Mouse (Mus musculus) midbrain, embryonic 15.5 days (tissue): ENCODE data around the gene Tmprss12. TPM values are rescaled to one million over a fixed set of nuclear protein-coding genes. Genes with fewer than 3 reads are reported as not detected.

Experiments used
- ATAC-seq: fragments of 200-750 bp; cut with Nextera tagmentation; replicated peaks from 2 replicates; pipeline ENCODE4 v1.8.0; 2017; ENCODE audit warnings: moderate TSS enrichment
- H3K27ac ChIP-seq: fragments of 300-500 bp; sonication (generic); 2 replicates; pipeline ENCODE4 v1.5.1; 2015; ENCODE audit warnings: mild to moderate bottlenecking, inconsistent platforms
- H3K27me3 ChIP-seq: fragments of 300-500 bp; sonication (generic); replicated peaks from 2 replicates; pipeline ENCODE4 v1.6.1; 2015; ENCODE audit warnings: inconsistent platforms
- H3K36me3 ChIP-seq: fragments of 300-500 bp; sonication (generic); replicated peaks from 2 replicates; pipeline ENCODE4 v1.6.1; 2015; ENCODE audit warnings: inconsistent platforms
- H3K4me1 ChIP-seq: fragments of 300-500 bp; sonication (generic); 2 replicates; pipeline ENCODE4 v1.6.1; 2015; ENCODE audit warnings: inconsistent platforms
- H3K4me2 ChIP-seq: fragments of 300-500 bp; sonication (generic); 2 replicates; pipeline ENCODE4 v1.6.1; 2015; ENCODE audit warnings: inconsistent platforms, mild to moderate bottlenecking, moderate library complexity
- H3K4me3 ChIP-seq: fragments of 300-500 bp; sonication (generic); 2 replicates; pipeline ENCODE4 v1.5.1; 2015; ENCODE audit warnings: mild to moderate bottlenecking, inconsistent platforms
- H3K9ac ChIP-seq: fragments of 300-500 bp; sonication (generic); 2 replicates; pipeline ENCODE4 v1.6.1; 2015; ENCODE audit warnings: mild to moderate bottlenecking, inconsistent platforms
- H3K9me3 ChIP-seq: fragments of 300-500 bp; sonication (generic); 2 replicates; pipeline ENCODE4 v1.6.1; 2016; ENCODE audit warnings: inconsistent platforms
- WGBS: fragments of 180-500 bp; shearing (Covaris S2); methylation state at CpG from one replicate; pipeline ENCODE4 v1.1.7; 2015; ENCODE audit warnings: mixed read lengths; 5-methylcytosine and 5-hydroxymethylcytosine counted together
- polyA plus RNA-seq: library from polyadenylated mRNA; unstranded; fragments of >200 nt; fragmentation: Nextera tagmentation; extraction: Ambion mirVana; gene quantifications from 2 replicates; pipeline ENCODE4 v1.2.1, GENCODE M21; 2015

Gene Tmprss12
- polyA plus RNA-seq, result not detected in 2 replicates

DNA sequence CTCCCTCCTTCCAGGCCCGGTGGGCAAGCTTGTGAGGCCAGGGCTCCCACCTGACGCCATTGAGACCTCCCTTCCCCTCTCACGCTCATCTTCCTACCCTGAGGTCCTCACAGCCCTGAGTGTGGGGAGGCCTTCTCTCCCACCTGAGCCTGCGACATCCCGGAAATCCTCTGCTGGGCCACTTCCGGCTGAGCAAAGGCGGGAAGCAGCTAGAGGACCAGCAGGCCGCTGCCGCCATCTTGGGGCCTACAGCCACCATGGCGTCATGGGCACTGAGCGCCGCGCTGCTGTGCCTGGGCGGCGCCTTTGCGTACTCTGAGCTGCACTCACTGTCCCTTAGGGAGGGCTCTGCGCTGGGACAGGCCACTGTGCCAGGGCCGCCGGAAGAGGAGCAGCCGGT lies at the start of gene Tmprss12:
Gene Tmprss12 (plus strand): TSS at position 212 of the 400 bp plus-strand sequence.
- no peak for ATAC-seq
- 96% methylated on average over 20 of the region's 20 CpGs for WGBS

DNA sequence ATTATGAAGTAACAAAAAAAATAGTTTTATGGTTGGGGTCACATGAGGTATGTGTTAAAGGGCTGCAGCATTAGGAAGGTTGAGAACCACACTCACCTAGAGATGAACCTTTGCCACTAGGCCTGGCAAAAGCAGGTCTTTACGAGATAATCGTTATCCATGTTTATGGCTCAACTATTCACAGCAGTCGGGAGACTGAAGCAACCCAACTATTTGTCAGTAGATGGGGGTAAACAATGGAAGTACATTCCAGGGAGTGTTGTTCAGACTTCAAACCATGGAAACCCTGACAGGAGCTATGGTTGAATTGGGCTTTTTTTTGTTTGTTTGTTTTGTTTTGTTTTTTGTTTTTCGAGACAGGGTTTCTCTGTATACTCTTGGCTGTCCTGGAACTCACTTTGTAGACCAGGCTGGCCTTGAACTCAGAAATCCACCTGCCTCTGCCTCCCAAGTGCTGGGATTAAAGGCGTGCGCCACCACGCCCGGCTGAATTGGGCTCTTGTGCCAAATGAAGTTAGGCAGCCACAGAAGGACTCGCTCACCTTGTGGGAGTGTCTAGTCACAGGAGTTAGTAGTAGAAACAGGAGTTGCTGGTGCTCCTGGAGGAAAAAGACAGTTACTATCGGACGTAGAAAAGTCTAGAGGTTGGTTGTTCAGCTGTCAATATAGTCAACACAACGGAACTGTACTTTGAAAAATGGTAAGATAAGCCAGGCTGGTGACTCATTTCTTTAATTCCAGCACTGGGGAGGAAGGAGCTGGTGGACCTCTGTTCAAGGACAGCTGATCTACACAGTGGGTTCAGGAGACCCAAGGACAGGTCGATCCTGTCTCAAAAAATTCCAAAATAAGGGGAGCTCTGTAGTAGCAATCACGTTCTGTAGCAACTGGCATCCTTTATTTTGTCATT lies 48.8 kb upstream of the Tmprss12 start:
- H3K9me3 ChIP-seq, result no peaks in the 10 kb centered on the region
- WGBS, result 94% methylated on average over 14 of the region's 14 CpGs
- H3K4me3 ChIP-seq, result no peak overlapping the region

More for the DNA sequence above, at the start of gene Tmprss12:
- no peak within 1 kb of the TSS for H3K27ac ChIP-seq
- no peaks in the 10 kb centered on the region for H3K27me3 ChIP-seq
- H3K36me3 ChIP-seq, result no peaks in the 10 kb centered on the region
- no peaks in the 10 kb centered on the region for H3K9me3 ChIP-seq
- no peaks in the 10 kb centered on the region for H3K4me1 ChIP-seq
- H3K9ac ChIP-seq, result no peak within 1 kb of the TSS
- H3K4me2 ChIP-seq, result no peak within 1 kb of the TSS
- no peak within 1 kb of the TSS for H3K4me3 ChIP-seq

DNA sequence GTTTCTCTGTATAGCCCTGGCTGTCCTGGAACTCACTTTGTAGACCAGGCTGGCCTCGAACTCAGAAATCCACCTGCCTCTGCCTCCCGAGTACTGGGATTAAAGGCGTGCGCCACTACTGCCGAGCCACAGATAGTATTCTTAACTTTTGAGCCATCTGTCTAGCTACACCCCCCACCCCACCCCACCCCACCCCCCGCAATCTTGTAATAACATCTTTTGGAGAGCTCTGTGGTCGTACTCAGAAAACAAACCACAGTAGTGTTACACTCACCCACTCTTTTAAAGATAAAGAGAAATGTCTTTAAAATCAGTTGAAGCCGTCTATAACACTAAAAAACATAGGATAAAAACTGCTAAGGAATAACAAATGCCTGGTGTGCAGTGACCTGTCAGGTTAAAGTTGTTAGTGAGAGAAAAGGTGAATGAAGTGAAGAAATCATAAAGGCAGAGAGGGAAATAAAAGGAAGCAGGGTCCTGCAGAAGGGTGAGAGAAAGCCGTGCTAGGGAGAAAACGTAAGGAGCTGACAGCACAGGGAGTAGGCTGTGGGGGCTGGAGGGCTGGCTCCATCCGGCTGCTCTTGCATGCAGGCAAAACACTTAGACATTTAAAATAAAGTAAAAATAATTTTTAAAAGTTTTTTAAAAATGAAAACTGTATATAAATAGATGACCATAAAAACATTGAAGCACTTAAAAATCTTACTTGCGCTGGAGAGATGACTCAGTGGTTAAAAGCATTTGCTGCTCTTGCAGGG lies 45.2 kb upstream of the Tmprss12 start:
- ATAC-seq, result no peak
- H3K4me2 ChIP-seq, result no peak overlapping the region
- H3K4me1 ChIP-seq, result no peaks in the 10 kb centered on the region
- WGBS, result 94% methylated on average over 12 of the region's 12 CpGs
- no peak overlapping the region for H3K27ac ChIP-seq
- no peak overlapping the region for H3K4me3 ChIP-seq
- H3K36me3 ChIP-seq, result peaks cover 14% of the 10 kb centered on the region
- no peaks in the 10 kb centered on the region for H3K9me3 ChIP-seq
- H3K27me3 ChIP-seq, result no peaks in the 10 kb centered on the region
- no peak overlapping the region for H3K9ac ChIP-seq

More for the DNA sequence above, 48.8 kb upstream of the Tmprss12 start:
- peaks cover 10% of the 10 kb centered on the region for H3K36me3 ChIP-seq
- no peak overlapping the region for H3K9ac ChIP-seq
- peaks cover 17% of the 10 kb centered on the region for H3K4me1 ChIP-seq
- no peak for ATAC-seq
- H3K27me3 ChIP-seq, result no peaks in the 10 kb centered on the region
- no peak overlapping the region for H3K27ac ChIP-seq
- H3K4me2 ChIP-seq, result no peak overlapping the region

DNA sequence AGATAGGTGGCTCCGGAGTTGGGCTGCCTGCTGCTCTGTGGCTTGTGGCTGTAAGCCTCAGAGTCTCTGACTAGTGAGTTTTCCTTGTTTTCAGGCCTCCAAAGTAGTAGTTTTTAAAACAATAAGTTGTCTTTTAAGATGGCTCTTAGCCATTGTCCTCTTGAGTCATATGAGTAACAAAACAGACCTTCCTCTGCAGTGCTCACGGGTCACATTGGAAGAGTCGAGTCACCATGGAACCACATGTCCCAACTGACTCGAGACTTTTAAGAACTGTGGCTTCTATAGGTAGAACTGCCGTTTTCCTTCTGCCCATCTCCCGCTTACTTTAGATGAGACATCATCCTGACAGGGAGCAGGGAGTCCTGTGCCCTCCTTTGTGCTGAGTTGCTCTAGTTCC lies 43.7 kb upstream of the Tmprss12 start:
- Histone ChIP-seq H3K9me3 (no peaks in the 10 kb centered on the region), H3K9ac (no peak overlapping the region), H3K4me3 (no peak overlapping the region), H3K27ac (no peak overlapping the region), H3K4me2 (no peak overlapping the region), H3K27me3 (no peaks in the 10 kb centered on the region), H3K36me3 (peaks cover 14% of the 10 kb centered on the region), H3K4me1 (no peaks in the 10 kb centered on the region)
- ATAC-seq, result no peak
- 89% methylated on average over 6 of the region's 6 CpGs for WGBS

DNA sequence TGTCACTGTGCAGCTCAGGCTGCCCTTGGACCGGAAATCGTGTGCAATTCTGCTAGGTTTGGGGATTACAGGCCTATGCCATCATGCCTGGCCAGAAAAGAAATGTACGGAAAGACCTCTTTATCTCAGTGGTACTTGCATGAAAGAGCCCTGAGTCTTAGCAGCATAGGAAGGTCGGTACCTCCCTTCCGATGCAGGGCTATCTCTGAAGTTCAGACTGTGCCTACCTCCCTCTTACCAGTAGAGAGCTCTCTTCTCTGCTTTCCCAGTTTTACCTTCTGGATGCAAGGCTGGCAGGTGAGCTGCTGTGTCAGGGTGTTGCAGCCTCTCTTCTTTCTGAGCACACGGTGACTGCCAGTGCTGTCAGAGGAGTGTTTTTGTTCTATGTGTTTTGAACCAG lies 38.9 kb upstream of the Tmprss12 start:
- no peak for ATAC-seq

DNA sequence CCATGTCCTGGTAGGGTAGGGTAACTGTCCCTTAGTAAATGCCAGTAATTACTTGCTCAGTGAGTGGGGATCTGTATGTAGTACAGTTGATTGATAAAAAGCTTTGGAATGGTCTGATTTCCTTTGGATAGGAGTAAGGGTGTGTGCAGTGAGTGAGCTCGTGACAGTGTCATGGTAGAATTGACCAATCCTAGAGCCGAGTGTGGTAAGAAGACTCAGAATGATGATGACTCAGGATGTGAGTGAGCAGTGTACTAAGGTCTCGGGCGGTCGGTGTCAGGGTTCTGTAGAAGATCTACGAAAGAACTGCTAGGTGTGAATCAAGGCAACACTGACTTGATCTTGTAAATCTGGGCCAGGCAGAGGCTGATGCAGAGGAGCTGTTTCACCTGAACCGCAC lies 34.7 kb upstream of the Tmprss12 start:
- WGBS, result 96% methylated on average over 7 of the region's 7 CpGs
- Histone ChIP-seq H3K27ac (no peak overlapping the region), H3K4me1 (no peaks in the 10 kb centered on the region), H3K27me3 (no peaks in the 10 kb centered on the region), H3K4me3 (no peak overlapping the region), H3K9me3 (no peaks in the 10 kb centered on the region), H3K4me2 (no peak overlapping the region), H3K36me3 (peaks cover 24% of the 10 kb centered on the region; the same call in 1 of the 2 replicates), H3K9ac (no peak overlapping the region)
- ATAC-seq, result no peak

More for the DNA sequence above, 38.9 kb upstream of the Tmprss12 start:
- Histone ChIP-seq H3K4me3 (no peak overlapping the region), H3K9me3 (no peaks in the 10 kb centered on the region), H3K4me2 (no peak overlapping the region), H3K27ac (no peak overlapping the region), H3K4me1 (no peaks in the 10 kb centered on the region), H3K27me3 (no peaks in the 10 kb centered on the region), H3K36me3 (peaks cover 22% of the 10 kb centered on the region; the same call in 1 of the 2 replicates), H3K9ac (no peak overlapping the region)
- 95% methylated on average over 6 of the region's 6 CpGs for WGBS

DNA sequence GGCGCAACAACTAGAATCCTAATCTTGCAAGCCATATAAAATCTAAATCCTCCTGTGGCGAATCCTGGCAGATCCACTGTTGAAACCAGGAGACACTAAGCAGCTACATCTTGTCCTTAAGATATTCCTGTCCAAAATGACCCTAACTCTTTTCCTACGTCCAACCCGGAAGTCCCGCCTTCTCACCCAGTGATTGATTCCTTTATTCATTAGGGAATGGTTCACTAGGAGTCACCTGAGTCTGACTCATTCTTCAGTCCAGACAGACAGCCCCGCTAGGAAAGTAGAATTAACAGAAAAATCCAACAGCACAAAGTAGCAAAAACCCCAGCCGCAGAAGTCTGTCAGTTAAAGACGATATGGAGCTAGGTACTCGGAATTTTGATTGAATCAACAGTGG lies 33.3 kb upstream of the Tmprss12 start:
- ATAC-seq, result no peak
- H3K27ac ChIP-seq, result no peak overlapping the region
- H3K4me3 ChIP-seq, result no peak overlapping the region
- no peaks in the 10 kb centered on the region for H3K9me3 ChIP-seq
- 94% methylated on average over 9 of the region's 9 CpGs for WGBS
- H3K4me2 ChIP-seq, result no peak overlapping the region
- H3K9ac ChIP-seq, result no peak overlapping the region
- no peaks in the 10 kb centered on the region for H3K4me1 ChIP-seq
- H3K27me3 ChIP-seq, result no peaks in the 10 kb centered on the region
- H3K36me3 ChIP-seq, result peaks cover 24% of the 10 kb centered on the region; the same call in 1 of the 2 replicates

DNA sequence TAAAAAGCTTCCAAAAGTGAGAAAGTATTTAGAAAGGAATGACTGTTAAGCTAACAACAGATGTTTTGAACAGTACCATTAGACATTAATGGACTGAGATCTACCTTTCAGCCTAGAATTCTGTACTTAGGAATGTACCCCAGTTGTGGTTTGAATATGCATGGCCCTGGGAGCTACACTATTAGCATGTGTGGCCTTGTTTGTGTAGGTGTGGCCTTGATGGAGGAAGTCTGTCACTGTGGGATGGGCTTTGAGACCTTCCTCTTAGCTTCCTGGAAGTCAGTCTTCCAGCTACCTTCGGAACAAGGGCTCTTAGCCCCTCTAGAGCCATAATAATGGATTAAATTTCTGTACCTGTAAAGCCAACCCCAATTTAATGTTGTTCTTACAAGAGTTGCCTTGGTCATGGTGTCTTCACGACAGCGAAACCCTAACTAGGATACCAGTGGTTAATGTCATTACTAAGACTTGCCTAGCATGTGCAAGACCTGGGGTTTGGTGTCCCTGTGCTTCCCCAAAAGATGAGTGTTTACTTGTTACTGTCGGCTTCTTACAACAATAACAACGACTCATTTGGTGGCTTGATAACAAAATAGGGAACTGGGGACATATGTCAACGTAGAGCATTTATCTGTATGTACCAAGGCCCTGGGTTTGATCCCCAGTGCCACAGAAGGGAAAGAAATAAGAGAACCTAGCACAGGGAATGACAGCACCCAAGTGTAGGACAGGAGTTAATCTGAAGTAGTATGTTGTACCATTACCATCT lies 31.8 kb upstream of the Tmprss12 start:
- WGBS, result 97% methylated on average over 6 of the region's 6 CpGs
- H3K27ac ChIP-seq, result no peak overlapping the region
- H3K9me3 ChIP-seq, result no peaks in the 10 kb centered on the region
- H3K9ac ChIP-seq, result no peak overlapping the region
- ATAC-seq, result no peak
- H3K36me3 ChIP-seq, result peaks cover 31% of the 10 kb centered on the region
- H3K4me1 ChIP-seq, result no peaks in the 10 kb centered on the region
- no peak overlapping the region for H3K4me3 ChIP-seq
- H3K27me3 ChIP-seq, result no peaks in the 10 kb centered on the region
- H3K4me2 ChIP-seq, result no peak overlapping the region

DNA sequence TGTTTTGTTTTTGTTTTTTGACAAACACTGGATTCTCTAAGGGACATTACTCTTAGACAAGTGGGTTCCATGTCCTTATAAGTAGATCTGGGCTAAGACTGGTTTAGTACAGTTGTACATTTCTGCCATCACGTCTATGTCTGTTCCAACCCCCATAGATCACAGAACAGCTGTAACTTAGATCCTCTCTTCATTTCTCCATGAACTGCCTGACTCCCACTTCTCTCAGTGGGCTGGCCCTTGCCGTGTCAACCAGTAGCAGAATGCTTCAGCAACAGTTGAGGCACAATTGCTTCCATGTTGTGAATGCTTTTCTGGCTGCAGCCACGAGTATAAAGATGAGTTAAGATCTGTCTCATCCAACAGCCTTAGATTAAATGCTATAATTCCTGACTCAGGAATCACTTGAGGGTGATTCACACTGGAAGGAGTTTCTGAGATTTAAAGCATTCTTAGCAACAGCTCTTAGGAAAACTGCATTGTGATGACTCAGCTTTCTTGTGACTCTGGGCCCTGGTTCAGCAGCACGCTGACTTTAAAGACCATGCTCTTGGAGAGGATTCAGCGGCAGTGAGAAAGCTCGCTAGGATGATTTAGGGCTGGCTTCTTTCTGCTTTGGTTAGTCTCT lies 29.4 kb upstream of the Tmprss12 start:
- 92% methylated on average over 6 of the region's 6 CpGs for WGBS
- Histone ChIP-seq H3K9ac (no peak overlapping the region), H3K4me1 (no peaks in the 10 kb centered on the region), H3K9me3 (no peaks in the 10 kb centered on the region), H3K36me3 (peaks cover 42% of the 10 kb centered on the region), H3K4me2 (no peak overlapping the region), H3K27me3 (no peaks in the 10 kb centered on the region), H3K27ac (no peak overlapping the region), H3K4me3 (no peak overlapping the region)
- ATAC-seq, result no peak

DNA sequence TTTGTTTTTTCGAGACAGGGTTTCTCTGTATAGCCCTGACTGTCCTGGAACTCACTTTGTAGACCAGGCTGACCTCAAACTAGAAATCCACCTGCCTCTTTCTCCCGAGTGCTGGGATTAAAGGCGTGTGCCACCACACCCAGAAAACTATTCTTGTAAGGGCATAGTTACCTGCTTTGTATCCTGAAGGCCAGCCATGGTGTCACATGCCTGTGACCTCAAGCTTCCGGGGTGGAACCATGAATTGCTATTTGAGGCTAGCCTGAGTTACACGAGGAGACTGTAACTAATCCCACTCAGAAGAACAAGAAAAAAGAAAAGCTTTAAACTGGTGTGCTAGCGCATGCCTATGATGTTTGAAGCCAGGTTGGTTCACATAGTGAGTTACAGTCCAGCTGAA lies 24.3 kb upstream of the Tmprss12 start:
- Histone ChIP-seq H3K9me3 (no peaks in the 10 kb centered on the region), H3K4me3 (no peak overlapping the region), H3K27me3 (no peaks in the 10 kb centered on the region), H3K36me3 (peaks cover 49% of the 10 kb centered on the region), H3K27ac (no peak overlapping the region), H3K4me2 (no peak overlapping the region), H3K4me1 (no peaks in the 10 kb centered on the region), H3K9ac (no peak overlapping the region)
- WGBS, result 93% methylated on average over 6 of the region's 6 CpGs
- no peak for ATAC-seq

DNA sequence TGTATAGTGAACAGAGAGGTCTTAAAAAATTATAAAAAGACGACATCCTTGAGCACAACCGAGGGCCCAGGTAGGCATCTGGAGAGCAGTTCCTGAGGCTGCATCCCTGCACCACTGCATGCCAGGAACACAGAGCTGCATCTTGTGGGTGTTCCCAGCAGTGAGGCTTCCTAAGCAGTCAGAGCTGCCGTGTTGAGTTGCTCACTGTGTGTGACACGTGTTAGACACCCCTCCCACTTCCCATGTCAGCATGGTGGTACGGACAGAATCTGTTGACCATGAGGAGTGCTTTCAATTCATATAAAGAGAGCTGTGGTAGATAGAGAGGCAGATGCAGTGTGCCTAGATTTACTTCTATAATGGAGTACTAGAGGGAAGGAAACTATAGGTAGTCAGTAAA lies 23.3 kb upstream of the Tmprss12 start:
- H3K36me3 ChIP-seq, result peaks cover 52% of the 10 kb centered on the region
- no peaks in the 10 kb centered on the region for H3K27me3 ChIP-seq
- H3K9me3 ChIP-seq, result no peaks in the 10 kb centered on the region
- 90% methylated on average over 5 of the region's 5 CpGs for WGBS
- H3K4me3 ChIP-seq, result no peak overlapping the region
- ATAC-seq, result no peak
- H3K4me2 ChIP-seq, result no peak overlapping the region
- no peaks in the 10 kb centered on the region for H3K4me1 ChIP-seq
- H3K9ac ChIP-seq, result no peak overlapping the region
- H3K27ac ChIP-seq, result no peak overlapping the region
